Mouse (Mus musculus) forebrain, embryonic 16.5 days (tissue): ENCODE measurements around the gene Mthfd1l. TPM values are rescaled to one million over a fixed set of nuclear protein-coding genes. Genes with fewer than 3 reads are reported as not detected.
A peak's percentile ranks its signal among the peaks of the same experiment; 100 is the strongest.

Experiments
- ATAC-seq: fragments of 200-750 bp; cut with Nextera tagmentation; 2 replicates; pipeline ENCODE4 v1.8.0; 2017; ENCODE audit warnings: mild to moderate bottlenecking, moderate library complexity
- H3K27ac ChIP-seq: fragments of 300-500 bp; sonication (generic); 2 replicates; pipeline ENCODE4 v1.5.1; 2014; ENCODE audit warnings: low read length, control low read depth
- H3K27me3 ChIP-seq: fragments of 300-500 bp; sonication (generic); replicated peaks from 2 replicates; pipeline ENCODE4 v1.6.1; 2014; ENCODE audit warnings: low read length; ENCODE audit not compliant: control insufficient read depth, insufficient read depth
- H3K36me3 ChIP-seq: fragments of 300-500 bp; sonication (generic); 2 replicates; pipeline ENCODE4 v1.6.1; 2014; ENCODE audit not compliant: control insufficient read depth, insufficient read depth
- H3K4me1 ChIP-seq: fragments of 300-500 bp; sonication (generic); replicated peaks from 2 replicates; pipeline ENCODE4 v1.6.1; 2014; ENCODE audit warnings: low read length; ENCODE audit not compliant: control insufficient read depth, insufficient read depth
- H3K4me2 ChIP-seq: fragments of 300-500 bp; sonication (generic); 2 replicates; pipeline ENCODE4 v1.6.1; 2014; ENCODE audit warnings: mild to moderate bottlenecking, low read length, control low read depth
- H3K4me3 ChIP-seq: fragments of 300-500 bp; sonication (generic); replicated peaks from 2 replicates; pipeline ENCODE4 v1.5.1; 2014; ENCODE audit warnings: mild to moderate bottlenecking, low read length, control low read depth
- H3K9ac ChIP-seq: fragments of 300-500 bp; sonication (generic); replicated peaks from 2 replicates; pipeline ENCODE4 v1.6.1; 2014; ENCODE audit warnings: low read depth, low read length, control low read depth
- H3K9me3 ChIP-seq: fragments of 300-500 bp; sonication (generic); 2 replicates; pipeline ENCODE4 v1.6.1; 2016; ENCODE audit warnings: low read length; ENCODE audit not compliant: control insufficient read depth
- WGBS: fragments of 180-500 bp; shearing (Covaris S2); extraction: QIAGEN DNeasy Blood & Tissue Kit; methylation state at CpG from one replicate; pipeline ENCODE4 v1.1.7; 2014; 5-methylcytosine and 5-hydroxymethylcytosine counted together
- polyA plus RNA-seq: library from polyadenylated mRNA; unstranded; fragments of >200 nt; fragmentation: Nextera tagmentation; extraction: Ambion mirVana; gene quantifications from 2 replicates; pipeline ENCODE4 v1.2.1, GENCODE M21; 2015

Gene Mthfd1l
- polyA plus RNA-seq, 1 experiment from 2014 or later, result 4.6 TPM

DNA sequence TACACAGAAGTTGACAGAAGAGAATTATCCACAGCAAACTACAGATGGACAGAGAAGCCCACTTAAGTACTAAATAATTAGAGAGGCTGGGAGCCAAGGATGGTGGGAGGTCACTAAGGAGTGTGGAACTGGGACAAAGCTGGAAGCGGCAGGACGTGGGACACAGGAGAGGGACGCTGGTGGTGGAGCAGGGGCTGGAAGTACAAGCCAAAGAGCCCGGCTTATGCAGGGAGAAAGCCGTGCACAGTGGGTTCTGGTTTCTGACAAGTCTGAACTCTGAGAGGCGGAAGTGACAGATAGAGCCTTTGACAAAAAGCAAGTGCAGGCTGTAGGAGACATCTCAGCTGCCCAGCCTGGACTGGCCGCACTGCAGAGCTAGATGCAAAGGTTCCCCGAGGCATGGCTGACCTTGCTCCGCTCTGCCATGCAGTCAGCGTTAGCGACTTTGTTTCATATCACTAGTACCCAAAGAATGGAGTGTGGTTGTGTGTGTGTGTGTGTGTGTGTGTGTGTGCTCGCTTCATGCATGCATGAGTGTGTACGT, 187.4 kb downstream of the Mthfd1l start:
- H3K9ac ChIP-seq, result no peak overlapping the region
- H3K4me3 ChIP-seq, result no peak overlapping the region
- no peaks in the 10 kb centered on the region for H3K36me3 ChIP-seq
- no peak overlapping the region for H3K4me2 ChIP-seq
- H3K27ac ChIP-seq, result no peak overlapping the region
- ATAC-seq, result peak; percentile 27; the same call in 1 of the 2 replicates
- peaks cover 11% of the 10 kb centered on the region for H3K4me1 ChIP-seq
- H3K9me3 ChIP-seq, result no peaks in the 10 kb centered on the region
- H3K27me3 ChIP-seq, result no peaks in the 10 kb centered on the region
- WGBS, result 70% methylated on average over 13 of the region's 13 CpGs

DNA sequence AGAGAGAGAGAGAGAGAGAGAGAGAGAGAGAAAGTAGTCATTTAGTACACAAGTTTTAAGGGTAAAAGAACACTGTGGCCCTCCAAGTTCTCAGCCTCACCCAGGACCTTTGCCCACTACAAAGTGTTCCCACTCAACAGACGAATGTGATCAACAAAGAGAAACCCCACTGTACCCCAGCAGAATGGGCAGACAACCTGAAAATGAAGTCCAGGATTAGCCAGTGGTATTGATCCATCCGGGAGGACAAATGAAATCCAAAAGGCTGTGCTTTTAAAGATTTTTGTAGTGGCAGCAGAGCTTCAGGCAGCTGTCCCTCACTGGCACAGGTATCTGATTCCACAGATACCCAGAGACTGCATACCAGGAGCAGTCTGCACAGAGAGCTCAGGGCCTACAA, 189.1 kb downstream of the Mthfd1l start:
- Histone ChIP-seq H3K4me3 (no peak overlapping the region), H3K4me1 (peaks cover 11% of the 10 kb centered on the region), H3K9me3 (no peaks in the 10 kb centered on the region), H3K9ac (no peak overlapping the region), H3K27me3 (no peaks in the 10 kb centered on the region), H3K36me3 (no peaks in the 10 kb centered on the region), H3K27ac (no peak overlapping the region), H3K4me2 (no peak overlapping the region)
- WGBS, result 75% methylated on average over 2 of the region's 2 CpGs
- no peak for ATAC-seq

DNA sequence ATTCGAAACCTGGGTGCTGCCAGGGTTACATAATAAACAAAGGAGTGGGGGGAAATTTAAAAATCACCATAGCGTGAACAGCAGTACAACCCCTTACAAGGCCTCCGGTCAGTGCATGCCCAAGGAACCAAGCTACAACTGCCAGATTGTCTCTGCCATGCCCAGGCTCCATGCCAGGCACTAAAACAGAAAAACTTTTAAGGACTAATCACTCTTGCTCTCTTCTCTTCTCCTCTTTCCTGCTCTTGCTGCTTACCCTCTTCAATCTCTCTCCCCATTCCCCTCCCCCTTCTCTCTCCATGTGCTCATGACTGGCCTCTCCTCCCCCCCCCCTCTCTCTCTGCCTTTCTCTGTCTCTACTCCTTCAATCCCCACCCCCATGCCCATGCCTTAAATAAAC, 190.1 kb downstream of the Mthfd1l start:
- Histone ChIP-seq H3K9me3 (no peaks in the 10 kb centered on the region), H3K27ac (no peak overlapping the region), H3K4me3 (no peak overlapping the region), H3K4me1 (peaks cover 11% of the 10 kb centered on the region), H3K4me2 (no peak overlapping the region), H3K9ac (no peak overlapping the region), H3K36me3 (no peaks in the 10 kb centered on the region), H3K27me3 (no peaks in the 10 kb centered on the region)
- WGBS, result 37% methylated on average over 3 of the region's 3 CpGs
- ATAC-seq, result peak; percentile 58

DNA sequence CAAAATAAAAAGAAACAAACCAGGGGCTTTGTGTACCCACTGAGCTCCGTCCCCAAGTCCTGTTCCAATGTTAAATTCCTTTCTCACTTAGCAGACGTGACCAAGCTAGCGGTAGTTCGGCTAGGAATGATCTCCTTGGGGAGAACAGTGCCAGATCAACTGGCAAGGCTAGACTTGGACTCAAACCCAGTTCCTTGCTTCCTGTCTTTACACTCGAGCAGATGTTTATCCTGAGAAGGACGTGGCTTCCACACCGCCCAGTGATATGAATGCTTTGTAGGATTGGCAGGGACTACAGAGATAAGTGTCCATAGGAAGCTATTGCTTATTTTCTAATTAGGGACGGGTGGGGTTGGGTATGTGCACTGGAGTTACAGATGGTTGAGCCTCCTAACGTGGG, 191.8 kb downstream of the Mthfd1l start:
- no peaks in the 10 kb centered on the region for H3K9me3 ChIP-seq
- H3K9ac ChIP-seq, result no peak overlapping the region
- H3K27me3 ChIP-seq, result no peaks in the 10 kb centered on the region
- no peak for ATAC-seq
- WGBS, result 85% methylated on average over 9 of the region's 9 CpGs
- no peak overlapping the region for H3K27ac ChIP-seq
- H3K36me3 ChIP-seq, result no peaks in the 10 kb centered on the region
- H3K4me2 ChIP-seq, result no peak overlapping the region
- no peak overlapping the region for H3K4me3 ChIP-seq
- peaks cover 7% of the 10 kb centered on the region for H3K4me1 ChIP-seq

GRCm38 (mm10) chr10:4168222-4168798, 195.4 kb downstream of the Mthfd1l start:
- ATAC-seq, result no peak
- WGBS, result 45% methylated on average over 5 of the region's 5 CpGs
- H3K9ac ChIP-seq, result no peak overlapping the region
- no peak overlapping the region for H3K27ac ChIP-seq
- H3K4me2 ChIP-seq, result no peak overlapping the region
- H3K9me3 ChIP-seq, result no peaks in the 10 kb centered on the region
- H3K4me3 ChIP-seq, result no peak overlapping the region
- H3K4me1 ChIP-seq, result no peaks in the 10 kb centered on the region
- H3K36me3 ChIP-seq, result no peaks in the 10 kb centered on the region
- no peaks in the 10 kb centered on the region for H3K27me3 ChIP-seq

DNA sequence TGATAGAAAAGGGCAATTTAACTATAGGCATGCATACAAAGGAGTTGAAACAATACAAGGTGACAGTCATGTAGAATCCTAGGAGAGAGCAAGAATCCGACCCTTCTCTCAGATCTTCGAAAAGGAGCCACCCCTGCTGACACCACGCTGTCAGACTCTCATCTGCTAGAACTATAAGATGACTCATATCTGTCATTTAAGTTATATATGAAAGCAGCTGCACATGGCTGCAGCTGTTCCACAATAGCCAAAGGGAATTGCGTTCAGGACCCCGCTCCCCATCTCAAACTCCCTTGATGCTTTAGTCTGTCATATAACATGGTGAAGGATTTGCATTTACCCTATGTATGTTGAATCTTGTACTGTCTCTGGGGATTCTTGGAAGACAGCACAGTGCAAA, 201.3 kb downstream of the Mthfd1l start:
- no peak overlapping the region for H3K27ac ChIP-seq
- H3K36me3 ChIP-seq, result no peaks in the 10 kb centered on the region
- no peaks in the 10 kb centered on the region for H3K27me3 ChIP-seq
- H3K4me3 ChIP-seq, result no peak overlapping the region
- no peaks in the 10 kb centered on the region for H3K9me3 ChIP-seq
- no peaks in the 10 kb centered on the region for H3K4me1 ChIP-seq
- no peak for ATAC-seq
- no peak overlapping the region for H3K9ac ChIP-seq
- no peak overlapping the region for H3K4me2 ChIP-seq
- WGBS, result 66% methylated on average over 5 of the region's 5 CpGs

- Histone ChIP-seq H3K9me3 (no peaks in the 10 kb centered on the region), H3K9ac (no peak overlapping the region), H3K4me1 (no peaks in the 10 kb centered on the region), H3K4me3 (no peak overlapping the region), H3K27me3 (no peaks in the 10 kb centered on the region), H3K27ac (no peak overlapping the region), H3K36me3 (no peaks in the 10 kb centered on the region), H3K4me2 (no peak overlapping the region)
- 91% methylated on average over 3 of the region's 3 CpGs for WGBS
- no peak for ATAC-seq
Observed at GRCm38 (mm10) chr10:4174717-4175116, 201.8 kb downstream of the Mthfd1l start.

- no peak overlapping the region for H3K27ac ChIP-seq
- H3K4me2 ChIP-seq, result no peak overlapping the region
- WGBS, result 78% methylated on average over 4 of the region's 4 CpGs
- no peaks in the 10 kb centered on the region for H3K9me3 ChIP-seq
- ATAC-seq, result no peak
- no peaks in the 10 kb centered on the region for H3K4me1 ChIP-seq
- no peak overlapping the region for H3K4me3 ChIP-seq
- H3K36me3 ChIP-seq, result no peaks in the 10 kb centered on the region
- H3K27me3 ChIP-seq, result no peaks in the 10 kb centered on the region
- H3K9ac ChIP-seq, result no peak overlapping the region
Observed at GRCm38 (mm10) chr10:4177285-4177684, 204.4 kb downstream of the Mthfd1l start.

GRCm38 (mm10) chr10:4179049-4179790, 206.3 kb downstream of the Mthfd1l start:
- no peak overlapping the region for H3K9ac ChIP-seq

More at GRCm38 (mm10) chr10:4179049-4179790, 206.3 kb downstream of the Mthfd1l start:
- Histone ChIP-seq H3K4me2 (no peak overlapping the region), H3K4me1 (no peaks in the 10 kb centered on the region), H3K36me3 (no peaks in the 10 kb centered on the region), H3K9me3 (no peaks in the 10 kb centered on the region), H3K4me3 (no peak overlapping the region), H3K27ac (no peak overlapping the region), H3K27me3 (no peaks in the 10 kb centered on the region)
- no peak for ATAC-seq
- 87% methylated on average over 7 of the region's 7 CpGs for WGBS
